Mouse (Mus musculus) frontal cortex, postnatal 14 days (tissue): ENCODE results near the gene Cyth1.

Source experiments
- DNase-seq, 2 experiments: peaks; one replicate each; pipeline ENCODE4 v3.0.0; 2022; ENCODE audit warnings: low spot score in 2 of 2

The Cyth1 gene

GRCm38 (mm10) chr11:118200834-118201830, 47.3 kb downstream of the Cyth1 start:
- no peak for DNase-seq

GRCm38 (mm10) chr11:118198296-118198600, 50.1 kb downstream of the Cyth1 start:
- DNase-seq = no peak

GRCm38 (mm10) chr11:118197508-118198295, 50.7 kb downstream of the Cyth1 start:
- DNase-seq = peak in 1 of 2 experiments; percentile 63

- no peak for DNase-seq
Measured at GRCm38 (mm10) chr11:118196824-118197388, 51.5 kb downstream of the Cyth1 start.

- DNase-seq = no peak
Measured at GRCm38 (mm10) chr11:118193390-118194147, 54.8 kb downstream of the Cyth1 start.

GRCm38 (mm10) chr11:118192973-118193372, 55.4 kb downstream of the Cyth1 start:
- no peak for DNase-seq

- DNase-seq = no peak
Measured at GRCm38 (mm10) chr11:118182768-118183167, 65.6 kb downstream of the Cyth1 start.

GRCm38 (mm10) chr11:118182353-118182752, 66.0 kb downstream of the Cyth1 start:
- DNase-seq = no peak

GRCm38 (mm10) chr11:118180199-118180598, 68.2 kb downstream of the Cyth1 start:
- no peak for DNase-seq

GRCm38 (mm10) chr11:118178236-118178635, 70.2 kb downstream of the Cyth1 start:
- DNase-seq = no peak

- DNase-seq = no peak
Measured at GRCm38 (mm10) chr11:118174752-118175151, 73.6 kb downstream of the Cyth1 start.

- no peak for DNase-seq
Measured at GRCm38 (mm10) chr11:118172768-118173167, 75.6 kb downstream of the Cyth1 start.

- DNase-seq = no peak
Measured at GRCm38 (mm10) chr11:118170333-118170732, 78.1 kb downstream of the Cyth1 start.

- no peak for DNase-seq
Measured at GRCm38 (mm10) chr11:118168714-118169113, 79.7 kb downstream of the Cyth1 start.

GRCm38 (mm10) chr11:118166626-118167025, 81.8 kb downstream of the Cyth1 start:
- DNase-seq = no peak

- no peak for DNase-seq
Measured at GRCm38 (mm10) chr11:118165681-118166080, 82.7 kb downstream of the Cyth1 start.

GRCm38 (mm10) chr11:118164566-118164965, 83.8 kb downstream of the Cyth1 start:
- no peak for DNase-seq

- DNase-seq = no peak
Measured at GRCm38 (mm10) chr11:118162245-118162644, 86.1 kb downstream of the Cyth1 start.

- DNase-seq = no peak
Measured at GRCm38 (mm10) chr11:118161240-118161639, 87.2 kb downstream of the Cyth1 start.

GRCm38 (mm10) chr11:118160763-118161162, 87.6 kb downstream of the Cyth1 start:
- DNase-seq = no peak

GRCm38 (mm10) chr11:118158753-118159152, 89.6 kb downstream of the Cyth1 start:
- no peak for DNase-seq
